Mouse (Mus musculus) liver, adult 2 months (tissue): ENCODE results near the gene Amd1.

Source experiments
- CTCF ChIP-seq: fragments of 200-500 bp; IDR thresholded peaks from 2 replicates; pipeline ENCODE4 v1.5.1; 2011; ENCODE audit warnings: low read depth, low read length, control low read depth
- POLR2A ChIP-seq: fragments of 200-500 bp; IDR thresholded peaks from 2 replicates; pipeline ENCODE4 v1.6.1; 2011; ENCODE audit warnings: low read length, control low read depth; ENCODE audit not compliant: insufficient read depth; ENCODE audit errors: extremely low read depth

DNA sequence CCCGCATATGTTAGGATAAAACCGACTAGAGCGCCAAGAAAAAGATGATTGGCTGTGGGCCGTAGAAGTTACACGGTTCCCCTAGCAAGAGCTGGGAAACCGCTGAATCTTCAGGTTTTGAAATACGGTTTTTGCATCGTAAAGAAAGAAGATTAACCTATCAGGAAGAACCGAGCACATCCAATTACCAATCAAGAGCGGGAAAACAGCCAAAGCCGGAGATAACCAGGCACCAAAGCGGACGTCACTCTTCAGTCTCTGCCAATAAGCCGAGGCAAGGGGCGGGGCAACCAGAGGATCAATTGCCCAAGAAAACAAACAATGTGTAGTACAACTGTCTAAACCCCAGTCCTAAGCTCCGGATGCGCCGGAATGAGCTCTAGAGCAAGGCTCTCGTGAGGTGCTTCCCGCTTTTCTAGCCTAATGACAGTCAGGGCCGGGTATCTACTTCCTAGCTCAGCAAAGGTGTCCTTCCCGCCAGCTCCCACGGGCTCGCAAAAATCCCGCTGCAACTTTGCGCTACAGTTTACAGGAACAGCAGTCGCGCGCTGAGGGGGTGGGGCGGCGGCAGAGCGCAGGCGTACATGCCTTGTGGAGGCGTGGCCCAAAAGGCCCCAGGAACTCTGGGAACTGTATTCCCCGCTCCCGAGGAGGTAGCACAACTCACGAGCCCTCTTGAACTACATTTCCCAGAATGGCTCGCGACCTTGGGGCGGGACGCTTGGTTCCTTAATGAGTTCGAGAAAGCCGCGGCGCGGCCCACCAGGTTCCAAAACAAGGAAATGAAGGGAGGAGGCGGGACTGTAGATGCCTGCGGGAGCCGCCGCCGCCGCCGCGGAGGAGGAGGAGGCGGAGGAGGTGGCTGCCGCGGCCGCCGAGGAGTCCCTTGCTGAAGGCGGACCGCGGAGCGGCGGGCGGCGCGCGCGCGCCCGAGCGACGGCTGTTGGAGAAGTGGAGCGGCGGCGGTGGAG is 46.9 kb upstream of the Amd1 start:
- TF ChIP-seq POLR2A (peak; percentile 63; the same call in 1 of the 2 replicates), CTCF (no peak)
